Mouse (Mus musculus) liver, postnatal 0 days (tissue): ENCODE measurements around the gene Gm609.

Source experiments
- CTCF ChIP-seq: sonication (generic); IDR thresholded peaks from 2 replicates; pipeline ENCODE4 v1.5.1; 2016; ENCODE audit warnings: antibody characterized with exemption, low read depth
- EP300 ChIP-seq: IDR thresholded peaks from 2 replicates; pipeline ENCODE4 v1.6.1; 2016; ENCODE audit warnings: antibody characterized with exemption, low read depth, mild to moderate bottlenecking

- TF ChIP-seq CTCF: no peak
- no peak for TF ChIP-seq EP300
Observed at GRCm38 (mm10) chr16:45397440-45397839, 95.3 kb downstream of the Gm609 start.
